Mouse (Mus musculus): ENCODE measurements around the gene Cox17. TPM values are rescaled to one million over a fixed set of nuclear protein-coding genes. Genes with fewer than 3 reads are reported as not detected.

The Cox17 gene
- total RNA-seq, 2 experiments from 2014 or later: 89.3 to 268 TPM

GRCm38 (mm10) chr16:38348217-38348761, 1.5 kb downstream of the Cox17 start:
- no peak for ATAC-seq (ENCODE audit: poor library complexity, severe bottlenecking)

DNA sequence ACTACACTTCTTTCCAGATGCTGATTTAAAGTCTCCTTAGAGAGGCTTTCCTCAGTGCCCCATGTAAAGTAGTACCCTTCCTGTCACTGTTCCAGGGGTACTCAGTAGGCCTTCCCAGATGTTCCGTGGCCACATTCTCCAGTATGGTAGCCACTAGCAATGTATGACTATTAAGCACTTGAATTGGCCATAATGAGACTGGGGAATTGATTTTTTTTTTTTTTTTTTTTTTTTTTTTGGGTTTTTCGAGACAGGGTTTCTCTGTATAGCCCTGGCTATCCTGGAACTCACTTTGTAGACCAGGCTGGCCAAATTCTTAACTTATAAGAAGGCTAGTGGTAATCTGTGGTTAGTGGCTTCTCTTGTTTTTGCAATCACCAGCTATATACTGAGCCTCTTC, 3.1 kb downstream of the Cox17 start:
- ATAC-seq (ENCODE audit: poor library complexity, severe bottlenecking): no peak

- ATAC-seq (ENCODE audit: poor library complexity, severe bottlenecking): no peak
Observed at GRCm38 (mm10) chr16:38350361-38350855, 3.6 kb downstream of the Cox17 start.

DNA sequence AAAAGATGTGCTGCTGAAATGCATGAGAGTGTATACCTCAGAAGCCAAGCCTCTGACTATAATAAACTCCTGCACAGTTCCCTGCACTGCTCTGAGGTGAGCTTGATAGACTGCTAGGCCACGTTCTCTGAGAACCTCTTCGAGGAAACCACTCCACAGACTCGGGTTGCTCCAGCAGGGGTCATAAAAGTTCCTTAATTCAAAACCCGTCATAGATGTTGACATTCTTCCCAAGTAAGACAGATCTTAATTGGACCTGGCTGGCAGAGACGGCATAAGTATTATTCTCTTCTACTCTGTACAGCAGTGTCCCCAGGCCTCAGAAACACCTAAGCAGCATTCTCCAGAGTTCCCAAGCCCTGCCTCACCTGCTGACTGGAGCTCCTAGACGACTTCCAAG, 4.1 kb downstream of the Cox17 start:
- no peak for ATAC-seq (ENCODE audit: poor library complexity, severe bottlenecking)

DNA sequence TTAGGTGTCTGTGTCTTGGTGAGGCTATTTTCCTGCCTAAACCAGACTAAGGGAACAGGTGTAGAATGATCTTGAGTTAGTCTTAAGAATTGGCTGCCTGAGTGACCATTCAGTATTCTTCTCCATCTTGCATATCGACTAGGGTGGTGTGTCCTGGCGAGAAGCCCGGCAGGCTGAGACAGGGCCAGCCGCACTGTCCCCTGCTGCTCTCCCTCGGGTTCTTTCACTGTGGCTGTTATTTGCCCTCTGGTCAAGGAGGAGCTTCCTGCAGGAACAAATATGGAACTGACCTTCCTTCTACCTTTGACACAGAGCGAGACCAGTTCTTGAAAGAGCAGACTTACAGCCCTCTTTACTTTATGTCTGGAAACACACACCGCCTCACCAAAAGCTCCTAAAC, 5.2 kb downstream of the Cox17 start:
- no peak for ATAC-seq (ENCODE audit: poor library complexity, severe bottlenecking)

DNA sequence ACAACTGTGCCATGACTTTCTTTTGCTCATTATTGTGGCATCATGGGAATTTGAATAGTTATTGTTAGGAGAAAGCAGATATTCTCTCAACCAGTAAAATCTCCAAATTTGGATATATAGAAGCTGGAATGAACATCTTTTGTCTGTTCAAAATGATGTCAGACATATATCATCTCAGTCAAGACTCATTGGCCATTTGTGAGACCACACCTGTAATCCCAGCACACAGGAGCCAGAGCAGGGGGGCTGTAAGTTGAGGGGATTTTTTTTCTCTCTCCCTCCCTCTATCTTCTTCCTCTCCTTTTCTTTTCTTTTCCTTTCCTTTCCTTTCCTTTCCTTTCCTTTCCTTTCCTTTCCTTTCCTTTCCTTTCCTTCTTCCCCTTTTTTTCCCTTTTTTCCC, 6.1 kb downstream of the Cox17 start:
- no peak for ATAC-seq (ENCODE audit: poor library complexity, severe bottlenecking)

DNA sequence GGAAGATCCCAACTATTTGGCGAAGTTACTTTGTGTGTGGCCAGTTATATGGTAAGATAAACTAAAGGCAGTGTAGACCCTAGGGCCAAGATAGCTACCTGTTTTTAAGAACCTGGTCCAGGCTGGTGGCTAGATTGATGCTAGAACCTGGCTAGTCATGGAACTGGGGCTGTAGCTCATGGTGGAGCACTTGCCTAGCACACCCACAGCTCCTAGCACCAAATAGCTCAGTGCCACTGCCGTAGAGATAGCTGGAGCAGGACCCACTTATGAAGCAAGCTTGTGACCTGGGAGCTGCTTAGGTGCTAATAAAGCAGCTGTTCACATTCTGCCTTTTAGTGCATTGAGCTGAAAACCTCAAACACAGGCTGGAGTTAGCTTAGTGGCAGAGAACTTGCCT, 6.9 kb downstream of the Cox17 start:
- peak; percentile 58 for ATAC-seq (ENCODE audit: poor library complexity, severe bottlenecking)

- ATAC-seq (ENCODE audit: poor library complexity, severe bottlenecking): no peak; the same call in 1 of the 2 replicates
Observed at GRCm38 (mm10) chr16:38354185-38354913, 7.6 kb downstream of the Cox17 start.

DNA sequence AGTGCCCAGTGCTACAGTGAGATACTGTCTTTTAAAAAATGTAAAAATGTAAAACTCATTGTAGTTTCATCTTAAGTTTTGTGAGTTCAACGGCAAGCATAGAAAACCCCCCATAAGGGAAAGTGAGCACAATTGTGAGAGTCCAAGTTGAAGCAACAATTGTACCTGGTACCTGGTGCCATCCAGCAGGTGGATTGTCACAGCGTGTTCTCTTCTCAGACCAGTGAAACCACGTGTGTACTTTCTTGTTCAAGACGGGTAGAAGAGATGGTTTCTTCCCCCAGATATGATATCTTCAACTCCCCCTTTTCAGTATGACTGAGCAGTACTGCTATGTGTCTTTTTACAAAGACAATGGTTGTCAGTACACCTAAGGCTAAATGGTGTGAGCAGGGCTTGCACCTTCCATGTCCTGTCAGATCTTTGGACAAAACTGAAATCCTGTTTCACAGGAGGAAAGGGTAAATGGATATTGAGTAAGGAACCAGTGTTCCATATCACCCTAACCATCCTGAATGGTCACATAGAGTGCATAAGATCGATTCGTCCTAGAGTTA, 11.5 kb downstream of the Cox17 start:
- ATAC-seq (ENCODE audit: poor library complexity, severe bottlenecking): no peak

GRCm38 (mm10) chr16:38359241-38359640, 12.4 kb downstream of the Cox17 start:
- no peak for ATAC-seq (ENCODE audit: poor library complexity, severe bottlenecking)

- ATAC-seq (ENCODE audit: poor library complexity, severe bottlenecking): no peak
Observed at GRCm38 (mm10) chr16:38359857-38360256, 13.1 kb downstream of the Cox17 start.

GRCm38 (mm10) chr16:38360317-38360716, 13.5 kb downstream of the Cox17 start:
- ATAC-seq (ENCODE audit: poor library complexity, severe bottlenecking): no peak

DNA sequence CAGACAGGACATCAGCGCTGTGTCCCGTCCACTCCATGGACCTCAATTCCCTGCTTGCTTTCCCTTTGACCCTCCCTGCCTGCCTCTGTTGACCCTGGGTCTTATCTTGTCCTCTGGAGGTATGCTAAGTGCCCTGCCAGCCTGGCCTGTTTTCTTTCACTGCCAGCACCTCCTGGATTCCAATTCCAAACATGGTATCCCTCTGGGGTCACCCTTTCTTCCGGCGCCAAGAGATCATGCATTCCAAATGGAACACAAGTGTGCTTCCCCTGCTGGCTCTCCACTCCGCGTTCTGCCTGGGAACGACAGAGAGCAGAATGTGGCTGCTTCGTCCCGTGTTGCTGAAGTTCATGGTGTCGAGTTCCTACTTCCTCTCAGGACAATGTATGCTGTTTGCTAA, 15.1 kb downstream of the Cox17 start, which contains the start of gene Popdc2:
Gene Popdc2 (plus strand): TSS at position 277 of the 400 bp plus-strand sequence.
- no peak for ATAC-seq (ENCODE audit: poor library complexity, severe bottlenecking)

- no peak for ATAC-seq (ENCODE audit: poor library complexity, severe bottlenecking)
Observed at GRCm38 (mm10) chr16:38362493-38363255, 15.9 kb downstream of the Cox17 start.

DNA sequence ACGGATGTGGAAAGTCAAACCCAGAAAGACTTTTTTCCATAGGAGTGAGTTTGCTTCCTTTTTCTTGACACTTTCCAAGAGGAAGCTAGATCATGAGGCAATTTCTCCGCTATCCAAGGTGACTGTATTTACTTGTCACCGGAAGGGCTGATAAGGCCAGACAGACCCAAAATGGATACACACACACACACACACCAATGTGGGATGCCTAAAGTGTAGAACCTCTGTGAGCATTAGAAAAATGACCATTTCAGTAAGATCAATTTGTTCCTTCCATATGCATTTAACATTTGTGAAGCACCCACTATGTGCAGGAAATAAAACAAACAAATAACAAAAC, 16.4 kb downstream of the Cox17 start:
- ATAC-seq (ENCODE audit: poor library complexity, severe bottlenecking): no peak

DNA sequence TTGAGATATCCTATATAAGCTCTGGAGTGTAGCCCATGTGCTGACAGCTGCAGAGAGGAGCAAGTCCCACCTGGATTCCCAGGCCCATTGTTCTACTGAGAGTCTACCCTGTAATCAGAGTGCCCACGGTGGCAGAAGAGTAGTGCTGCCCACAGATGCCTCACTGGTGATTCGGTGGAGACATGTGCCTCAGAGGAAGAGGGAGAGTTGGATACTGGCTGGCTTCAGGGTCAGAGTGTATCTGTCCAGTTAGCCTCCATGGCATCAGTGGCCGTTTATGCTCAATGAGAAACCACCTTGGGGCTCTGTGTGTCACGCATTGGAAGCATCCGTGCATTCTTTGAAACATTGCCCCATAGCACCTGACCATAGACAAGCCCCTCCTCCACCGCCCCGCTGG, 16.9 kb downstream of the Cox17 start:
- ATAC-seq (ENCODE audit: poor library complexity, severe bottlenecking): no peak

- ATAC-seq (ENCODE audit: poor library complexity, severe bottlenecking): no peak
Observed at GRCm38 (mm10) chr16:38365390-38365789, 18.6 kb downstream of the Cox17 start.

GRCm38 (mm10) chr16:38366231-38366630, 19.4 kb downstream of the Cox17 start:
- ATAC-seq (ENCODE audit: poor library complexity, severe bottlenecking): no peak

DNA sequence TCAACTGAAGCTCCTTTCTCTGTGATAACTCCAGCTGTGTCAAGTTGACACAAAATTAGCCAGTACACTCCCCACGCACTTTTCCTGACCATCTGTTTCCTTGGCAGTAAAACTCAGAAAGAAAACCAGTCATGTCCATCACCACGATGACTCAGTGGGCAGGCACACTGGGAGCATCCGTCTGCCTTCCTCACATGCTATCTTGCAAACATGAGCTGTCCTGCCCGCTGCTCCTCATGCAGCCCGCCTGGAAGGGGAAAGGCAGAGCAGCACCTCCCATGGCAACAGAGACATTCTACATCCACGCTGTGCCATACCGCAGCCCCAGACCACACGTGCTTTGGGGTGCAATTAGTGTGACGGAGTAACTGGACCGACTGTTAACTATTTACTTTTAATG, 21.5 kb downstream of the Cox17 start:
- no peak for ATAC-seq (ENCODE audit: poor library complexity, severe bottlenecking)

DNA sequence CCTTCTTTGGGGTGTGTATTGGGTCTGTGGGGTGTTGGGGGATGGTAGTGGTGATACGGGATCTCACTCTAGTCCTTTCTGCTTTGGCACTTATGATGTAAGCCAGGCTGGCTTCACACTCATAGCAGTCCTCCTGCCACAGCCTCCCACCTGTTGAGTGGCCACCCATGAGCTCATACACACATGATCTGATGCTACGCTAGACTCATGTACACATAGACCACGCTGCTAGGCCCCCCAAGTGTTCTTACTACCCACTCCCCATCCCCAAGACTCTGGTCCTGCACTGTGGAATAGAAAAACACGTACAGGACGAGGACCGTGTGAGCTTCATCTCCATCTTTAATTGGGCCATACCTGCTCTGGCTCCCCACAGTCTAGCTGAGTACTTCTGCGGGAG, 22.2 kb downstream of the Cox17 start:
- no peak for ATAC-seq (ENCODE audit: poor library complexity, severe bottlenecking)

DNA sequence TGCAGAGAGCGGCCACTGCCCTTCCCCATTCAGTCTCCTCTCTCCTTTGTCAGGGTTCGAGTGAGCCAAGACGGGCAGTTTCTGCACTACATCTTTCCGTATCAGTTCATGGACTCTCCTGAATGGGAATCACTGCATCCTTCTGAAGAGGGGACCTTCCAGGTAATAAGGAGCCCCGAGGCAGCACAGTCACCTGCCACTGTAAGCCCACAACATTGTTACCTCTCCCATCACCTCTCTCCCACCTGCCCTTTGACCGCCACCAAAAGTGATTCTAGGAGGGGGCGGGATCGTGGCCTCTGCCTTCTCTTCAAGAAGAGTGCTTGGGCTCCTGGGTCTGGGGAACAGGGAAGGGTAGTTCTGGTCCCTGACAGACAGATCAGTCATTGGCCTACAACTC, 22.6 kb downstream of the Cox17 start:
- ATAC-seq (ENCODE audit: poor library complexity, severe bottlenecking): no peak

Measured in megakaryocyte, adult 5-6 weeks (primary cell).